Mouse (Mus musculus): ENCODE results near the gene Pcgf1. TPM values are rescaled to one million over a fixed set of nuclear protein-coding genes. Genes with fewer than 3 reads are reported as not detected.

Gene Pcgf1
- total RNA-seq, 1 experiment from 2014 or later: 64.2 TPM

DNA sequence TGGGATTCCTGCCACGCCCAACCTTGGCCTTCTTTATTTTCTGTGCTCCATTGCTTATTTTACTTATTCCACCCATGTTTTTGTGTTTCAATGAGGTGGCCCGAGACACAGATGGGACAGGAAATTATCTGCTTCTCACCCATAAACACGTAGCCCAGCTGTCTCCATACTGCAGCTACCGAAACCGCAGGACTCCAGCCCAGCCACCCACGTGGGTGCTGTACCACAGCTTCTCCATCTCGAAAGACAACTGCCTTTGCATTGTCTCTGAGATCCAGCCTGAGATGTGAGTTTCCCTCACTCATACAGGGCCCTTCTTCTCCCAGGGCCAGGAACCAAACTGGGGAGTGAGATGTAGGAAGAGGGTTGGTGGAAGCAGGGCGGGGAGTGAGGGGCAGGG lies 11.7 kb upstream of the Pcgf1 start:
- no peak for DNase-seq

- DNase-seq: no peak
Observed at GRCm38 (mm10) chr6:83066441-83066840, 11.2 kb upstream of the Pcgf1 start.

DNA sequence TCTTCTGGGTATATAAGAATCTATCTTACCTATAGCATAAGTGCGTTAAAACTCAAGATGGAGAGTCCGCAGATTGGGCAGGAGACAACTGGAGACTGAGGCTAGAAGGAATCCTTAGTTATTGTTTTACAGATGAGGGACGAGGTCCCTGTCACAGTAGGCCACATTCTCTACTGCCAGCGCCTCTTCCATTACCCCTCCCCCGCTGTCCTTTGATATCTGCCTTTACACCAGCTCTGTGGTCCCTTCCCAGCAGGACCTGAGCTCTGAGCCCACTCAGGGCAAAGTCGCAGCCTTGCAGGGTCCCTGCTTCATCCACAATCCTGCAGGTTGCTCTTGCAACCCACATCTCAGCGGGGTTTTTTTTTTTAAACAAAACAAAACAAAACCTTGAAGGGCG lies 9.4 kb upstream of the Pcgf1 start:
- no peak for DNase-seq

- no peak for DNase-seq
Observed at GRCm38 (mm10) chr6:83068706-83069487, 8.8 kb upstream of the Pcgf1 start.

DNA sequence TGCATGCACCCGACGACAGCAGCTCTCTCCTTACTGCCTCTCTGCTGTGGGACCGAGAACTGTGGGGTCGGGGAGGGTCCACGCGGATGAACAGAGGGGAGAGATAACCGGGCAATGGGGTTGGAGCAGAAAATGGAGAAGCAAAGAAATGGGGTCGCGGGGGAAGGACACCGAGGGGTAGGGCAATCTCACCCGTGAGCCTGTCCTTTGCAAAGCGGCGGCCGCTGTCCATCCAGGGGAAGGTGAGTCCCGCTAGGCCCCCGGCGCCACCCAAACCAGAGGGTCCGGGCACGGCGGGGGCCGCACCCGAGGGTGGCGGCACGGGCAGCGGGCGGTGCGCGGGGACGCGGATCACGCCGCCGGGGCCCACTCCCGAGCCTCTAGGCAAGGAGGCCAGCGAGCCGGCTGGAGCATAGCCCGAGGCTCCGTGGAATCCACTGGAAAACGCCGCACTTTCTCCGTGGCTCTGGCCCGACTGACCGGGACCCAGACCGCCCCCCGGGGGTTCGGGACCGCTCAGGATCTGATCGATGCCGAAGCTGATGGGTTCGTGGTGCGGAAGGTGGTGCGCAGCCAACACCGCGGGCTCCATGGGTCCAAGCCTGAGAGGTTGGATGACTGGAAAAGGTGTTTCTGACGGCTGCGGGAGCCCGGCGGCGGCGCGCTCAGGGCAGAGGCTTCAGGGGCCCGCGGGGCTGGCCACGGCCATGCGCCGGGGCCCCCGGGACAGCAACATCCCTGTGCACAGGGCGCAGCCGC lies 8.0 kb upstream of the Pcgf1 start:
- no peak for DNase-seq

DNA sequence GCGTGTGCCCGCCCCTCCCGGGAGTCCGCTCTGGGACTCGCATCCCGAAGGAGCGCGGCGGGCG lies 7.6 kb upstream of the Pcgf1 start, which contains the start of gene Tlx2:
Gene Tlx2 (minus strand): TSS at position 47 of the 64 bp plus-strand sequence.
- no peak for DNase-seq

GRCm38 (mm10) chr6:83070311-83071219 lies 7.1 kb upstream of the Pcgf1 start:
- peak; percentile 51 for DNase-seq

DNA sequence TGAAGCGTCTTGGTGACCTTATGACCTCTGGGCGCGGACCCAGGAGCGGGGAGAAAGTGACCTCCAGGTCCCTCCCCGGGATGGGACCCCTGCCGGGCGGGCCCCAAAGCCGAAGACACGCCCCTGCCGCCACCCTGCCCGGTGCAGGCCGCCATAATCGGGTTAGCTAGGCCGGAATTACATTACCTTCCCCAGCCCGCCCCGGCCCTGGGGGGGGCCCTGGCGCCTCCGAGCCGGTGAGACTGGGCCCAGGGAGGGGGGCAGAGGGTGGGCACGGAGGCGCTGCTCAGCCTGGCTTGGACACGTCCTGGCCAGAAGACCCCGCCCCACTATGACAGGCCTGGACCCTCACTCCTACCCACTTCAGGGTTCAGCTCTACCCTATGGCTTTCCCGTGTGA lies 6.4 kb upstream of the Pcgf1 start:
- DNase-seq: peak; percentile 33

DNA sequence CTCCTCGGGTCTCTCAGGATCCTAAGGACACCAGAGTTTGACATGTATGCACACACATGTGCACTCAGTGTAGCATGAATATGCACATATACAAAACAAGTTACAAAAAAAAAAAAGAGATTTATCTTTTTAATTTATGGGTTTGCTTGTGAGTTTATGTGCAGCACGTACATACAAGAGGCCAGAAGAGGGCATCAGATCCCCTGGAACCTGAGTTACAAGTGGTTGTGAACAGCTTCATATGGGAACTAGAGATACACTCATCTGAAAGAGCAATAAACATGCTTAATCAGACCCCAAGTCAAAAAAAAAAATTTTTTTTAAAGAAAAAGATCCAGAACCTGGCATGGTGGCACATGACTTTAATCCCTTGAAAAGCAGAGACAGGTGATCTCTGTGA lies 2.7 kb upstream of the Pcgf1 start:
- DNase-seq: no peak

DNA sequence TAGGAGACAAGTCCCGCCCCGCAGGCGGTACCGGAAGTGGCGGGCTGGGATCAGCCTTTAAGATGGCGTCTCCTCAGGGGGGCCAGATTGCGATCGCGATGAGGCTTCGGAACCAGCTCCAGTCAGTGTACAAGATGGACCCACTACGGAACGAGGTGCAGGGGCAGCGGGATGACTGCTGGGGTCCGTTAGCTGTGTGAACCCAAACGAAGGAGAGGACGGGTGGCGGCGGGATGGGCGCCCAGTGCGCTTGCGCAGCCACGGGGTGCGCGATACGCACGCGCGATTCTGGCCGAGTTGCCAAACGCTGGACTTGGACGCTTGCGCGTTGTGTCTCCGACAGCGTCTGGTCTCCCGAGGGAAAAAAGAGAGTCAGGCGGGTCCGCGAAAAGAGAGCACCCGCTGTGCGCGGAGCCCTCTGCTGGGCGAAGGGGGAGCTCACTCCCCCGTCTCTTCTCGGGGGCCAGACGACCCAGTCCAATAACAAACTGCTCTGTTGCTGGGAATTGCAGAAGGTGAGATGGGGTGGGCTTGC lies 722 bp downstream of the Pcgf1 start:
- DNase-seq: peak; percentile 99

DNA sequence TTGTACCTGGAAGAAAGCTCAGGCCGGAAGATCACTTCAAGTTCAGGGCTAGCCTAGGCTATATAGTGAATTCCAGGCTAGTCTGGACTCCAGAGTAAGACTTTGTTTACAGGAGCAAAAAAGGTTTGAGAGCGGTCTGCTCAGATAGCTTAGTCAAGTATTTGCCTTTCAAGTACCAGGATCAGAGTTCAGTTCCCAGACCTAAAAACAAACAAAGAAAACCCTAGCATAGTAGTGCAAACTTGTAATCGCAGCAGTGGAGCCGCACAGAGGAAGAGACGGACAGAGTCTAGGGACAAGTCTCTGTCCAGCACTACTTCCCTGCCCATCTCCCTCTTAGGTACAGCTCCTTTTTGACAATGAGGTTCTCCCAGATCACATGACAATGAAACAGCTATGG lies 2.5 kb downstream of the Pcgf1 start:
- no peak for DNase-seq

GRCm38 (mm10) chr6:83083497-83083896 lies 5.8 kb downstream of the Pcgf1 start:
- no peak for DNase-seq

DNA sequence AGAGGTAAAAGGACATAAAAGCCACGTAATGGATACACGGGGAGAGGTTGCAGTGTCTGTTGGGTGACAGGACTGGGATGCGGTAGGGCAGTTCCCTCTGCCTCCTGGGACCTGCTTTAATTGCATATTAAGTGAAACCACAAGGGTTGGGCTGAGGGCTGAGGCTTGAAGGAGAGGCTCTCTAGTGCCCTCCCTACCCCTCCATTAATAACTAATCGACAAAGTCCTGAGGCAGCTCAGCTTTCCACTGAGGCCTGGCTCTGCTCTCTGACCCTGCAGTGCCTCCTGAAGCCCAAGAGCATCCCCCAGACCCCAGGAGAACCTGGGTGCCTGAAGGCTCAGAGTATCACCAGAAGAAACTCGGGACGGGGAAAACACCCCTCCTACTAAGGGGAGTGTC lies 6.8 kb downstream of the Pcgf1 start:
- no peak for DNase-seq

DNA sequence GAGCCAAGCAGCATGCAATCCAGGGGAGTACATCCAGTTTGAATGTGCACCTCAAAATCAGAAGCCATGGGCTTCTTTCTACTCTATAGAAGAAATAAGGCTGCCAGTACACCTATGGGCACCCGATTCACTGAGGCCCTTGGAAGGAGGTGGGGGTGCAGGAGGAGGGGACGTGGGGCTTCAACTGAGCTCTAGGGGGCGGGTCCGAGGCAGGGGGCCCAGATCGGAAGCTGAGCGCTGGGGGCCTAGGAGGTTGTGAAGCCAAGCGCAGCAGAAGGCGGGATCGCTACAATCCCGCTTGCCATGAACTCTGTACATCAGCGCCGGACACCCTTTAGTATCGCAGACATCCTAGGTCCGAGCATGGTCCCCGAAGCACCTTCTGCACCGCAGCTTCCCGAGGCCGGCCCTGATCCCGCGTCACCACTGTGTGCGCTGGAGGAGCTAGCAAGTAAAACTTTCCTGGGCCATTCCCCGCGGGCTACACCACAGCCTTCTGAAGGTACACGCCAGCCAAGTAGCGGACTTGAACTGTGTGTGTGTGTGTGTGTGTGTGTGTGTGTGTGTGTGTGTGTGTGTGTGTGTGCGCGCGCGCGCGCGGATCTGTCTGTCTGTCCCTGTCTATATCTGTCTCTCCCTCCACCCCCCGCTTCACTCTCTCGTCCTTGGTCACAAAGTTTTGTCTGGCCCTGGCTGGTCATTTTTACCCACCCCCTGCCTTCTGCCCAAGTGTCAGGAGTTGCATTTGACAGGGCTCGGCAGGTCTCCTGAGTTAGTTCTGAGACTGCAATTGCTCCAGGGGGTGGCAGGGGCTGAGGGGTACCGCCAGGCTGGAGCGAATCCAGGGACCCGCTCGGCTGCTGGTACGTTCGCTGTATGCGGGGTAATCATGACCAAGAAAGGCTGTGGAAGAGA lies 8.7 kb downstream of the Pcgf1 start, which contains the start of gene Lbx2:
Gene Lbx2 (plus strand): TSS at position 247 of the 915 bp plus-strand sequence.
- peak; percentile 49 for DNase-seq

- DNase-seq: peak; percentile 63
Observed at GRCm38 (mm10) chr6:83087205-83087925, 9.7 kb downstream of the Pcgf1 start.

DNA sequence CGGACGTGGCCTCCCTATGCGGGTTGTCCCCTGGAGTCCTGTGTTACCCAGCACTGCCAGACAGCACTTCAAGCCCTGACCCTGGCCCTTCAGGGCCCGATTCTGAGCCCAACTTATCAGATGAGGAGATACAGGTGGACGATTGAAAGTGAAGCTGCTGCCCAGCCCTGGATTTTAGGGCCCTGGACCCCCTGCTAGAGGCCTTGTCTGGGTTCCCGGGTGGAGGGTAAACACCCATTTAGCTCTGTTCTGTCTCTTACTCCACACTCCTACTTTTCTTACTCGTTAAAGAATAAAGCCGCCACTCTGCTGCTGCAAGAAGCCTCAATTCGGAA lies 10.2 kb downstream of the Pcgf1 start:
- DNase-seq: no peak

- no peak for DNase-seq
Observed at GRCm38 (mm10) chr6:83092416-83093127, 14.9 kb downstream of the Pcgf1 start.

DNA sequence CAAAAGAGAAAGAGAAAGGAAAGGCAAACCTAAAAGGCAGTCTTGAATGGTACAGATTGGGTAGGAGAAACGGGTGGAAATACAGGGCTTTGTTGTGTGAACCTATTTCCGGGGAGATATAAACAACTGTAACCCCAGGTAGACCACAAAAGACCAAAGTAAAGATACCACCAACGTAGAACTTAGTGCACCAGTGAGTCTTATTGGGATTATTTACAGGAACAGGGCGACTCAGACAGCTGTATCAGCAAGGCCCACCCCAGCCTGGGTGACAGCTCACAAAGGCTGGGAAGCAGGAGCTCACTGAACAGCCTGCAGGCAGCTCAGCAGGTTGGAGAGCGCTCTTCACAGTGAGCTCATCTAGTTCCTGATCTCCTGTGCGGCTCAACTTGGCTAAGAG lies 18.3 kb downstream of the Pcgf1 start:
- no peak for DNase-seq

GRCm38 (mm10) chr6:83098411-83098810 lies 20.7 kb downstream of the Pcgf1 start:
- no peak for DNase-seq

GRCm38 (mm10) chr6:83101316-83101687 lies 23.6 kb downstream of the Pcgf1 start, which contains the start of the genes Ccdc142 and Gm42688:
Gene Ccdc142 (plus strand): TSS chr6:83101601.
Gene Gm42688 (plus strand): TSS chr6:83101617.
- DNase-seq: peak; percentile 84
